Mouse (Mus musculus): ENCODE data around the gene Acbd4. TPM values are rescaled to one million over a fixed set of nuclear protein-coding genes. Genes with fewer than 3 reads are reported as not detected.
A peak's percentile ranks its signal among the peaks of the same experiment; 100 is the strongest.

The Acbd4 gene
- polyA plus RNA-seq, 1 experiment from 2014 or later = 36.6 TPM

DNA sequence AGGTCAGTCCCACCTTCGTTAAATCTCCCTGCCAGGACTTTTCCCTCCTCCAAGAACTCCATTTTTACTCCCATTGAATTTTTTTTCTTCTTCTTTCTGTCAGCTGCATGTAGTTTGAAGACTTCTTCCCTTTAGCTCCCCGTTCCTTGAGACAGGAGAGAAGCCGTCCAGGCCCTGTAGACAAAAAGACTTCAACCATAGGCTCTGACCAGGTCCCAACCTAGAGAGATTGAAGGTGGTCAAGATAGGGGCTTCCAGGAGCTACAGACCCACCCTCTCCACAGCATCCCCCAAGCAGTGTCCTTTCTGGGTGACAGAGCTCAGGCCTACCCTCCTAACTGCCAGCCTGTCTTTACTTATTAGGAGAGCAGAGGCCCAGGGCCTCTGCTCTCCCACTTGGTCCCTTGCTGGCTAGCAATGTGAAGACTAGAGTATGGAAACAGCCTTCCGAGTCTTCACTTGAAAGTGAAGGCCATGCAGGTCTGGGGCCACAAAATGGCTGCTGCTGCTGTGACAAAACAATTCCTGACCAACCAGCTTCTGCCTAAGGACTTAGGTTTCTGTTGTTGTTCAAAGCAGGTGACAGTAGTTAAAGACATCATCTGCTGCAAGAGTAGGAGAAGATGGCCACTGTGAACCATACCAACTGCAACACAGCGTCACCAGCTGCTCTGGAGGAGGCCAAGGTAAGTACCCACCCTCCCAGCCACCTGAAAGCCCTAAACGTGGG is 32.1 kb downstream of the Acbd4 start:
- DNase-seq (ENCODE audit: low spot score) (no peak), ATAC-seq (replicated peaks; ENCODE audit: low FRiP score, low read depth) (no peak)
- Histone ChIP-seq H3K36me3 (ENCODE audit: insufficient read depth, low read length) (0 out of 2 replicates have a peak, but pooled peaks cover 1% of the 10 kb centered on the region), H3K27me3 (ENCODE audit: insufficient read depth, low read length) (no peaks in the 10 kb centered on the region), H3K4me1 (replicated peaks; ENCODE audit: insufficient read depth, low read length) (peaks cover 16% of the 10 kb centered on the region), H3K4me3 (replicated peaks; ENCODE audit: low read depth, low read length) (0 out of 2 replicates have a peak overlapping the region, but pooled peaks have one; percentile 13), H3K27ac (peak overlapping the region; percentile 87), H3K9me3 (replicated peaks; ENCODE audit: low read length) (no peaks in the 10 kb centered on the region), H3K9ac (ENCODE audit: low read depth, low read length) (peak overlapping the region; percentile 43; the same call in 1 of the 2 replicates), H3K4me2 (ENCODE audit: low read length) (peak overlapping the region; percentile 53)
- no peak for TF ChIP-seq CTCF (IDR thresholded peaks at IDR 0.05; ENCODE audit: low read depth)
- 55% methylated on average over 6 of the region's 6 CpGs for WGBS

DNA sequence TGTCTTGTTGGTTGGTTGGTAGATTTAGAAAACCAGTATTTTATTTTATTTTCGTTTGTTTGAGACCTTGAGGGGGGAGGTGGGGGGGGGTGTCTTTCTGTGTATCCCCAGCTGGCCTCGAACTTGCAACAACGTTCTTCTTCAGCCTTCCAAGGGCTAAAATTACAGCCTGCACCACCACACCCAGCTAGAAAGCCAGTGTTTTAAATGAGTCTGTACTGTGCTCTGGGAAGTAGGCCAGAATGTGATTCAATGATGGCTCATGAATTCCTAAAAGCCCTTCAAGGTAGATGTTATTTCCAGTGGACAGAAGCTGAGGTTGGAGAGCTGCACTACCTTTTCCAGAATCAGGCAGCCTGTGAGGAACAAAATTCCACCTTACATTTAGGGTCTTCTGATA is 32.7 kb downstream of the Acbd4 start:
- Histone ChIP-seq H3K4me2 (ENCODE audit: low read length) (no peak overlapping the region), H3K27ac (peak overlapping the region; percentile 87; the same call in 1 of the 2 replicates)
- DNase-seq (ENCODE audit: low spot score) = no peak

DNA sequence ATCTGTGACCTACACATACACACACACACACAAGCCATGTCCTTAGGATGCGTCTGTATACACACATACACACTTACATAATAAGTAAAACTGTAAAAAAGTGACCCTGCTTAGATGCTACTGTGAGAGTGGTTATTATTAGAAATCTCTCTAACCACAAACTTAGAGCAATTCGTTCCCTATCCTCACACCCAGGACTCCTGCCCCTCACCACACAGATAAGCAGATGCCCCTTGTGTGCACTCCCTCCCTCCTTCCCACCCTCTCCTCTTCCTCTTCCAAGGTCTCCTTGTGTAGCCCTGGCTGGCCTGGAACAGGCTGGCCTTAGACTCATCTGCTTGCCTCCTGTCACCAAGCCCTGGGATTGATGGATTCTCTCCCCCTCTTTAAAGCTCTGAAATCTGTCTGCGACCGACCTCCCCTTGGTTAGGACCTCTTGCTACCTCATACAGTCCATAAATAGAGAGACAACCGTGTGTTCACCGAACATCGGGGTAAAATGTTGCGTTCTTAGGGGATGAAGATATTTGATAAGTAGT is 34.6 kb downstream of the Acbd4 start:
- DNase-seq (ENCODE audit: low spot score) = no peak
- 76% methylated on average over 8 of the region's 8 CpGs for WGBS
- no peak for TF ChIP-seq CTCF (IDR thresholded peaks at IDR 0.05; ENCODE audit: low read depth)

More for the DNA sequence above, 32.7 kb downstream of the Acbd4 start:
- no peaks in the 10 kb centered on the region for H3K27me3 ChIP-seq (ENCODE audit: insufficient read depth, low read length)
- no peak for ATAC-seq (replicated peaks; ENCODE audit: low FRiP score, low read depth)
- 75% methylated on average over 3 of the region's 3 CpGs for WGBS
- H3K4me1 ChIP-seq (replicated peaks; ENCODE audit: insufficient read depth, low read length) = peaks cover 16% of the 10 kb centered on the region
- H3K9ac ChIP-seq (ENCODE audit: low read depth, low read length) = no peak overlapping the region
- H3K36me3 ChIP-seq (ENCODE audit: insufficient read depth, low read length) = 0 out of 2 replicates have a peak, but pooled peaks cover 4% of the 10 kb centered on the region
- no peaks in the 10 kb centered on the region for H3K9me3 ChIP-seq (replicated peaks; ENCODE audit: low read length)
- no peak overlapping the region for H3K4me3 ChIP-seq (replicated peaks; ENCODE audit: low read depth, low read length)
- no peak for TF ChIP-seq CTCF (IDR thresholded peaks at IDR 0.05; ENCODE audit: low read depth)

DNA sequence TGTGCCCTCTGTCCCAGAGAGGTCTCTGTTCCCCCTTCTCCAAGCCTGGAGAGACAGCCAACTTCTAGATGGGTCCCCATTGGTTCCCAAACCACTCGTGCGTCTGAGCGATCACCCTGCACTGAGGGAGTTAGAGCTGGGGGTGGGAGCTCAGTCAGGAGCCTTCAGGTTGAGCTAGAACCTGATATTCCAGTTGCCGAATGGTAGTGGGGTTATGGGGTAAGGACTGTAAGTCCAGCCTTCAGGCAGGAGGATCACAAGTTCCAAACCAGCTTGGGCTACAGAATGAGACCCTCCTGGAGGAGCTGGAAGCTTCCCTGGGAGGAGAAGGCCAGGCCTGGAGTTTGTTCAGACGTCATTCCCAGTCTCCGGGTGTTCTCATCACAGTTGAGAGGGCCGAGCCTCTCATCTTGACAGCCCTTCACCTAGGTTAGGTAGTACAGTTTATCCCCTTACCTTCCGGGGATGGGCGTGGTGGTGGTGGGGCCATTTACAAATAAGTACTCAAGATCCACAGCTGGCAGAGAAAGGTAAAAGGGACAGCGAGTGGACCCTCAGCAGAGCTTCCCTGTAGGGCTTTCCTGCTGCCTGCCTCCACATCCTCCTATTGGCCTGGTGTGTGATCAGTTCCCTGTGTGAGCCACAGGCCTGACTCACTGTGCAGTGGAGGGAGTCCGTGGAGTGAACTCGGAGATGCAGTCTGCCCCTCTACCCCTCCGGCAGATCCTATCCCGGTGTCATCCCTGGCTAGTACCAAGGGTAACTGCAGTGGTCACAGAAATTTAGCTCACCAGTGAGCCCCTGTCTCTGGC is 38.7 kb downstream of the Acbd4 start:
- Histone ChIP-seq H3K27ac (peak overlapping the region; percentile 84), H3K9me3 (replicated peaks; ENCODE audit: low read length) (no peaks in the 10 kb centered on the region), H3K4me3 (replicated peaks; ENCODE audit: low read depth, low read length) (no peak overlapping the region), H3K36me3 (ENCODE audit: insufficient read depth, low read length) (0 out of 2 replicates have a peak, but pooled peaks cover 4% of the 10 kb centered on the region), H3K27me3 (ENCODE audit: insufficient read depth, low read length) (no peaks in the 10 kb centered on the region), H3K4me2 (ENCODE audit: low read length) (no peak overlapping the region), H3K4me1 (replicated peaks; ENCODE audit: insufficient read depth, low read length) (peaks cover 23% of the 10 kb centered on the region), H3K9ac (ENCODE audit: low read depth, low read length) (0 out of 2 replicates have a peak overlapping the region, but pooled peaks have one; percentile 27)
- no peak for TF ChIP-seq CTCF (IDR thresholded peaks at IDR 0.05; ENCODE audit: low read depth)
- ATAC-seq (replicated peaks; ENCODE audit: low FRiP score, low read depth) (no peak), DNase-seq (ENCODE audit: low spot score) (no peak)
- WGBS = 77% methylated on average over 14 of the region's 14 CpGs

More for the DNA sequence above, 34.6 kb downstream of the Acbd4 start:
- 0 out of 2 replicates have a peak, but pooled peaks cover 4% of the 10 kb centered on the region for H3K36me3 ChIP-seq (ENCODE audit: insufficient read depth, low read length)
- H3K9ac ChIP-seq (ENCODE audit: low read depth, low read length) = no peak overlapping the region
- H3K27ac ChIP-seq = no peak overlapping the region
- H3K4me3 ChIP-seq (replicated peaks; ENCODE audit: low read depth, low read length) = no peak overlapping the region
- no peak overlapping the region for H3K4me2 ChIP-seq (ENCODE audit: low read length)
- no peaks in the 10 kb centered on the region for H3K27me3 ChIP-seq (ENCODE audit: insufficient read depth, low read length)
- peaks cover 13% of the 10 kb centered on the region for H3K4me1 ChIP-seq (replicated peaks; ENCODE audit: insufficient read depth, low read length)
- no peaks in the 10 kb centered on the region for H3K9me3 ChIP-seq (replicated peaks; ENCODE audit: low read length)
- ATAC-seq (replicated peaks; ENCODE audit: low FRiP score, low read depth) = no peak

DNA sequence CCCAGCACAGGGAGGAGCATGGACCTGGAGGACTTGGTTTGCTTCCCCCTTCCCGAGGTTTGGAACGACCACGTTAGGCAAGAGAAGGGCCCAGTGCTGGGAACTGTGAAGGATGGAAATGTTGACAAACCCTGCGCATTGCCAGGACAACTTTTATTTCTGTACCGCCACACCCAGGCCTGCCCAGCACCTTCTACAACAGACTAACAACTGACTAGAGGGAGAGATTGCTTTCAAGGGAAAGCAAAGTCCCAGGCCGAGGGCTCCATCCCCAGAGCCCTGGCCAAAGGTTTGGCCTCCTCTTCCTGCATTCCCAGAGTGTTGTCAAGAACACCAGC is 39.2 kb downstream of the Acbd4 start:
- no peak for DNase-seq (ENCODE audit: low spot score)
- Histone ChIP-seq H3K27me3 (ENCODE audit: insufficient read depth, low read length) (no peaks in the 10 kb centered on the region), H3K4me1 (replicated peaks; ENCODE audit: insufficient read depth, low read length) (peaks cover 23% of the 10 kb centered on the region), H3K36me3 (ENCODE audit: insufficient read depth, low read length) (0 out of 2 replicates have a peak, but pooled peaks cover 4% of the 10 kb centered on the region), H3K9me3 (replicated peaks; ENCODE audit: low read length) (no peaks in the 10 kb centered on the region), H3K27ac (peak overlapping the region; percentile 84), H3K4me2 (ENCODE audit: low read length) (no peak overlapping the region), H3K9ac (ENCODE audit: low read depth, low read length) (0 out of 2 replicates have a peak overlapping the region, but pooled peaks have one; percentile 27), H3K4me3 (replicated peaks; ENCODE audit: low read depth, low read length) (no peak overlapping the region)
- 50% methylated on average over 6 of the region's 6 CpGs for WGBS
- no peak for ATAC-seq (replicated peaks; ENCODE audit: low FRiP score, low read depth)
- no peak for TF ChIP-seq CTCF (IDR thresholded peaks at IDR 0.05; ENCODE audit: low read depth)

Measured in kidney, postnatal 0 days (tissue).